Mouse (Mus musculus) right cerebral cortex, postnatal 4 days (tissue): Measurements from ENCODE around the gene Gramd2.
A peak's percentile ranks its signal among the peaks of the same experiment; 100 is the strongest.

Experiments used
- DNase-seq: peaks from one replicate; pipeline ENCODE4 v3.0.0-alpha.2; 2022

Gene Gramd2

DNA sequence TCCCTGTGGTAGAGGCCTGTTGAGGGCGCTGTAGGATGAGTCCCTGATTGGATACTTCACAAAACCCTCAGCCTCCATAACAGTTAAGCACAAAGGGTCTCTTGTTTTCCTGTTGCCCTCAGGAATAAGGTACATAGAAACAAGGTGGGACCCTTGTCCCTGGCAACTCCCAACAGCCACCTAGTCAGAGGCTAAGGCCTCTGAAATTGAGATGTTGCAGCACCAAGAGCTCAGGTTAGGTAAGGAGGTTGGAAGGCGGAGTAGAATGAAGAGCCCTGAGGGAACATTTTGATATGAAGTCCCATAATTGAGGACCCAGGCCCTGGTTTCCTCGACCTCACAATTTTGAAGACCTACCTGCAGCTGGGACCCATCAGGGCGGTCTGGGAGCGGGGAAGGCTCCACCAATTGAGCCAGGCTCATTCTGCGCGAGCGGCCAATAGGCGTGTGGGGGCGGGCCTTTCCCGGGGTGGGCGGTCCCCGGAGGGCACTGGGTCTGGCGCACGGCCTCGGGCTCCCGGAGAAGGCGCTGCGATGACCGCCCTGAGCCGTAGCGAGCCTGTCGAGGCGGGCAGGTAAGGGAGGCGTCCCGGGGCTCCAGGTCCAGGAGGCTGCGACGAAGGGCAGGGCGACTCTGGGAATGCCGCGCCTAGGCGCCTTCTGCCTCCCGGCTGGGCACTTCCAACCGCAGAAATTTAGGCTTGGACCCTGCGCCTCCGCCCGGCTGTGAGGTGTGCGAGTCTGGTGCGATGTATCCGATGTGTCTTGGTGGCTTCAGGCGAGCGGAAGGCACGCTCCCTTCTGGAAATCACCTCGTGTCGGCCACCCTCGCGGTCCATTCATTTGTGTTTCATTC is at the start of gene Gramd2:
TSS of gene Gramd2 (plus strand) at position 467 of the 856 bp plus-strand sequence.
- peak; percentile 88 for DNase-seq

DNA sequence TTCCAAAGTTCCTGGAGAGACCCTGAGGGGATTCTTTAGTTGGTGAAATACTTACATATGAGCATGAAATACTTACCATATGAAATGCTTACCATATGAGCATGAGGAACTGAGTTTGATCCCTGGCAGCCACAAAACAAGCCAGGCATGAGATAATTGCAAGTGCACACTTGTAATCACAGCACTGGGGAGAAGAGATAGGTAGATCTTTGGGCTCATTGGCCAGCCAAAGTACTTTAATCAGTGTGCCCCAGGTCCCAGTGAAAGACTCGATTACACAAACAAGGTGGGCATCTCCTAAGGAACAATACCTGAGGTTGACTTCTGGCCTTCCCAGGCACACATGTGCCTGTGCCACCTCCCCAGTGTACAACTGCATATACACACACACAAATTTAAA is 41.6 kb upstream of the Gramd2 start:
- DNase-seq: no peak

DNA sequence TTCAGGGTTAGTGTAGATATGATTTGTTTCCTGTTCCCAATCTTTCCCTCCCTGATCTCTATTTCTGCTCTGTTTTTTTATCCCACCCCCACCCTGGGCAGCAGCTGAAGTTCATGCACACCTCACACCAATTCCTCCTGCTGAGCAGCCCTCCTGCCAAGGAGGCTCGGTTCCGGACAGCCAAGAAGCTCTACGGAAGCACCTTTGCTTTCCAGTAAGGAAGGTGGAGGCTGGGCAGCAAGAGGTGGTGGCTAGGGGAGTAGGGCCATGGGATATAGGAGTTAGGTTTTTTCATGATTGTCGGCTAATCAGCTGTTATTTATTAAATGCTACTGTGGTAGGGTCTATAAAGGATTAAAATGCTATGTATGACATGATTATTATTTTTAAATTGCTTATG is 40.0 kb upstream of the Gramd2 start:
- DNase-seq: no peak

DNA sequence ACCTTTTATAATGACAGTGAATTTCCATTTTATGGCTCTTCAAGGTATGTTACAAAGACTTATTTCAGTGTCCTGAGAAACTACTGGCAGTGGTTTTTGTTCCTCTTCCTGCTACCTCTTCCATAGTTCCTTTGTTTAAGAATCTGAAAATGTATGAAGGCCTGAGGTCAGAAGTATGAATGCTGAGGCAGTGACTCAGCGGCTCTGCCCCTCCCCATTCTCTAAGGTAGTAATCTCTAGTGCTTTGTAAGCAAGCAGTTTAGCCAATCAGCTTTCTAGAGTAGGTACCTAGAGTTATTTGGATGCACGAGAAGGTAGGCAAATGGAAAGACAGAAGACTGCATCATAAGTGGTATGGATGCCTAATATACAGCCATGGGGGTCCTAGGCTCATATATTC is 38.6 kb upstream of the Gramd2 start:
- no peak for DNase-seq

DNA sequence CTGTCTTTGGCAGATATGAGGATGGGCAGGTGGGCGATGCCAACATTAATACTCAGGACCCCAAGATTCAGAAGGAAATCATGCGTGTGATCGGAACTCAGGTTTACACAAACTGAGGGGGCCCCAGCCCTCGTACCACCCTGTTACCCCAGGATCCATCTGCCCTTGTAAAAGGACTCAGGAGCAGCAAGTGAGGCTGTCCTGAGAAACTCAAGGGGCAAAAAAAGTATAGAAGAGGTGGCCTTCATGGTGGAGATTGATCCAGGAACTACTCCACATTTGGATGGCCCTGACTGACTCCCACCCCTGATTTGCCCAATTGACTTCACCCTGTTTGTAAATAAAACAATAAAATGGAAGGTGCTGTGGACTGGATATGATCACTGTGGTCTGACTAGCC is 30.0 kb upstream of the Gramd2 start:
- DNase-seq: no peak

DNA sequence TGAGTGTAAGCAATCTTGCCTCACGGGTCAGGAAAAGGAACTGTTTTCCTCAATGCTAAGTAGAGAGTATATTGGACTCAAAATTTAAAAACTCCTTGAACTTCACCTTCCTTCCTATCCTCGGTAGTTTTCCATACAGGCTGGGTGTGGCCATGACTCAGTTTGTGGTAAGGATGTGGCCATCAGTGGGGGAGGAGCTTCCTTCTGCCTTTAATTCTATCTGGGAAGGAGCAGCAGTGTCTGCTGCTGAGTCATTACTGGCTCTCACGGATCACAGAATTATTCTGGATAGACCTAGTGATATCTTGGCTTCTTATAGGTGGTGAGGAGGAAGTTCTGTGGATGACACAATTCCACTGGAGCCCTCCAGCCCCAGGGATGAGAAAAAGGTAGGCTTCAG is 26.6 kb upstream of the Gramd2 start:
- no peak for DNase-seq

DNA sequence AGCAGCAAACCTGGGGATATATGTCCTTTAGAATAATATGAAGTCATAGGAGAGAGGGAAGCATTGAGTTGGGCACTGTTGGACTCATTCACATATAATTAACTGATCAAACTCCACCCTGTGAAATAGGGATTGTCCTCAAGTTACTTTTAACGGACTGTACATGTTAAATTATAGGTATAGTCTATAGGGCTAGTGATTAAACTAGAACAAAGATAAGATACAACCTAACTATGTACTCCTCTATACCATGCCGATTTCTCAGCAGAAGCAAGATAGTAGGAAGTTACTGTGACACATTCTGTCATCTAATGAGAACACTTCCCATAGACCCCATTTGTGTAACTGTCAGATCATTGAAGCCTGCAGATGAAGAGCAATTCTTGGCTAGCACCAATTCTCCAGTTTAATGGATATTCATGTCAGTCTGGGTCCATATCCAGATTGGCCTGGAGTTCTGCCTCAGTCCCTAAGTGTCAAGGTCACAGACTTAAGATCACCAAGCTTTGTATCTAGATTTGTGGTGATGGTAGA is 25.4 kb upstream of the Gramd2 start:
- DNase-seq: no peak

DNA sequence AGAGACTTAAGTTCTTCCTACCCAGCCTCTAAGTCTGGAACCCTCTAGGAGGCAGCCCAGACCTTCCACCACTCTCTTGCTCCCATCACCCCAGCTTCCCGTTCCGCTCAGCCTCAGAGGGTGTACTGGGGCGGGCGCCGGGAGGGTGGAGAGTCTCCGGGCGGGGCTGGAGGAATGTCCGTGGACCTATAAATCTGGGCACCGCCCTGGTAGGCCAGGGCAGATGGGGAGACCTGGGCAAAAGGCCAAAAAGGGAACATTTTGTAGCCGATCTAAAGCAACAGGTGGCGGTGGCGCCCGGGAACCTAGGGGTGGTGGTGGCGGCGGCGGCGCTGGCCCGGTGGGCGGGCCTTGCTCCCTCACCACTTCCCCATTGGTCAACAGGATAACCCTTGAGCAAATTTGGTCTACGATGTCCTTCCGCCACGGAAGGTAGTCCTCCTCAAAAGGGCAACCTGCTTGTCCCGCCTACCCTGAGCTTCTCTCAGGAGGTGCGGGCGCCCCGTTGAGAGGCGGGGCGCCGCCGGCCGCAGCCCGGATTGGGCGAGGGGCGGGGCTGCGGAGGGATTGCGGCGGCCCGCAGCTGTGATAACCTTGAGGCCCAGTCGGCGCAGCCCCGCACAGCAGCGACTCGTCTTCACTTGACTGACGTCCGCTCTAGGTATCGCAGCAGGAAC is 23.8 kb upstream of the Gramd2 start, which contains the start of gene Pkm:
TSS of gene Pkm (plus strand) at position 411 of the 677 bp plus-strand sequence.
- peak; percentile 90 for DNase-seq

DNA sequence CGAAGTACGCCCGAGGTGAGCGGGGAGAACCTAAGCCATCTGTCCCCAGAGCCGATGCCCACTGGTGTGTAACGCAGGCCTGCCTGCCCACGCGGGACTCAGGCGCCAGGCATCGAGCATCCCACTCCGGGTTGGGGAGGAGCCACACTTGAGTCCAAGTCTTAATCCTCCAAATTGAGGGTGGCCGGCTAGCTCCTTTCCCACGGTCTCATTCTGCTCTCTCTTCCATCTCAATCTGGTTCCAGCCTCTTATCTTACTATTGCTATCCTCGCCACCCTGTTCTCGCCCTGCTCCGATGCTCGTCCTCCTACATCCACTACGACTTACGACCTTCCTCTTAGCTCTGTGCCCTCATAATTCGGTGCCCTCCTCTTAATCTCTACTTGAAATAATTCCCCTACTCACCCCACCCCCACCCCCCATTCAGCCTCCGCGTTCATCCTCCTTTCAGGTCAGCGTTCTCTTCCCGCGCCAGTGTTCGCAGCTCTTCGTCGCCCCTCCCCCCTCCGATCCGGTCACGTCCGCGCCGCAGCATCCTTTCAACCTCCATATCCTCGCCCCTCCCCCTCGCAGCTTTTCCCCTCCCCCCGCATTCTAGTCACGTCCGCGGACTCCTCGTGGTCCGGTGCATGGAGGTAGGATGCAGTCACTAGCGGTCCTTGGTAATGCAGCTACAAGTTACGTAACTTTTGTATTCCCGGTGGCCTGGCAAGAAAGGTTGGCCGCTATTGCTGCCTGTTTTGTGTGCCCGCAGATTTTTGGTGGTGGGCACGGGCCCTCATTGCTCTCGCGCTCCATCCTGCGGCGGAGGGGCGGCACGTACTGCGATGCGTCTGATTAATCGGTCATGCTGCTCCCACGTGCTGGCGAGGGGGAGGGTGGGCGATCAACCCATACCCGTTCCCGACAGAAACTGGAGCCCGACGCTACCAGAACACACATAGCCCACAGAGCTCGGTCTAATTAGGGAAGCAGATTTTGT is 23.0 kb upstream of the Gramd2 start:
- peak; percentile 91 for DNase-seq

DNA sequence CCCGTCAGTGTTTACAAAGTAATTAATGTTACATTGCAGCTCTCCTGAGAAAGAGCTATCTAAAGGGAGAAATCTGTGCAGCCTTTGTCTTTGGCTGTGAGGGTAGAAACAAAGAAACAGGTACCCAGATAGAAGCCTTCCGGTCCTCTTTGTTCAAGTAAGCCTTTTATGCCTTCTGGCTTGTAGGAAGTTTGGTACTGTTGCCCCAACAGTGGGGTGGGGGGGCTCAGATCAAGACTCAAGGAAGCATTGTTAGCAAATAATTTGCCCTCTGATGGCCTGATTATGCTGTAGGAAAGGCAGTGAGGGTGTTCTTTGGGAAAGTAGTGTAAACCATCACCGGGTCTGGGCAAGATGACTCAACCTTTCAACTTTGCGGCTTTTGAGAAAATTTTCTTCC is 21.8 kb upstream of the Gramd2 start:
- DNase-seq: no peak

DNA sequence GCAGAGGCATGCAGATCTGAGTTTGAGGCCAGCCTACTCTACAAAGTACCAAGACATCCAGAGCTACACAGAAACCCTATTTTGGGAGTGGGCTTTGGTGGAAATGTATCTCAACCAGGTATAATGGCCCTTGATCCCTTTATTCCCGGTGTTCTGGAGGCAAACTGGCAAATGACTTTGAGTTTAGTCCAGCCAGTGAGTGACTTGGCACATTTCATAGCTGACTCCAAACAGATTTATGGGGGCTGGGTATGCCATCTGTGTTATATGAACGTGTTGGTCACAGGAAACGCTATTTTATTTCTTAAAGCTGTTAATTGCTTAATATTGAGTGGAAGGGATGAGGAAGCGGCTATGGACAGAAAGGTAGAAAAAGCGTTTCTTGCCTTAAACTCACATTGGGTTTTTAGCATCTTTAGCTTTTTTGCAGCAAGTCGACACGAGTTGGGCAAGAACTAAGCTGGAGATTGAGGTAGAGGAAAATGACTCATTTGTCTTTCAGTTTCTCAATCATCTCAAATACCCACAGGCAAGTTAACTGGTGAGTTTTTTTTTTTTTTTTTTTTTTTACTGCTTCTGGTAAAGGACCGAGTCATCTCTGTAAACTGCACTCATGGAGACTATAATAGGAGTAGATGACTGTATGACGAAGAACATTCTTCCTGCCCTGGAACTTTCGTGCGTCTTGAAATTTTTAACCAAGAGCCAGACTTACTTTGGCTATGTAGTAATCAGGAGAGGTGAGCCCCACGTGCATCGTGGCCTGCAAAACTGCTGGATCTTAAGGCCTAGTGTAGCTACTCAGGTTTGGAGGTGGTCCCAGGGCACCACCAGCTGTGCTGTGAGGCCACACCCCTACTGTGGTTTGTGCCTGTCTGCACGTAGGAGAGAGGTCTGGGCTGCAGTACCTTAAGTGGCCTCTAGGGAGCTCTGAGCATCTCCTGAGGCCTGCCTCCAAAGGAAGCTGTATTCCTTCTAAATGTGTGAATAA is 20.6 kb upstream of the Gramd2 start:
- peak; percentile 76 for DNase-seq

DNA sequence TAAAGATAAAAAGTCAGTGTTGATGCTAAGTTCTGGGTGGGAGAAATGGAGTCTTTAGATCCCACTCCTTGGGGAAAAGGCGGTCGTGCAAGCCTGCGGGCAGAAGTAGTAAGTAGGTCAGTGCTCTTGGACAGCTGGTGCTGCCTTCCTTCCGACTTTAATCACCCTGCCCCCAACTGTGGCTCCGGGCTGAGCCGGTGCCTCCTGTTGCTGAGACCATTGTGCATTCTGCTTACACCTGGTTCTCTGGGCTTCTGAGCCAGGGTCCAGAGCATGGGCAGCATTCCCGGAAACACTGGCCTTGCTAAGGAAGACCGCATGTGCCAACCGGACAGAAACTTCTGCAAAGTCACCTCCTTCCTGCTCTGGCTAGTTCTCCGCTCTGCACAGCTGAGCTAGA is 19.5 kb upstream of the Gramd2 start:
- DNase-seq: no peak

DNA sequence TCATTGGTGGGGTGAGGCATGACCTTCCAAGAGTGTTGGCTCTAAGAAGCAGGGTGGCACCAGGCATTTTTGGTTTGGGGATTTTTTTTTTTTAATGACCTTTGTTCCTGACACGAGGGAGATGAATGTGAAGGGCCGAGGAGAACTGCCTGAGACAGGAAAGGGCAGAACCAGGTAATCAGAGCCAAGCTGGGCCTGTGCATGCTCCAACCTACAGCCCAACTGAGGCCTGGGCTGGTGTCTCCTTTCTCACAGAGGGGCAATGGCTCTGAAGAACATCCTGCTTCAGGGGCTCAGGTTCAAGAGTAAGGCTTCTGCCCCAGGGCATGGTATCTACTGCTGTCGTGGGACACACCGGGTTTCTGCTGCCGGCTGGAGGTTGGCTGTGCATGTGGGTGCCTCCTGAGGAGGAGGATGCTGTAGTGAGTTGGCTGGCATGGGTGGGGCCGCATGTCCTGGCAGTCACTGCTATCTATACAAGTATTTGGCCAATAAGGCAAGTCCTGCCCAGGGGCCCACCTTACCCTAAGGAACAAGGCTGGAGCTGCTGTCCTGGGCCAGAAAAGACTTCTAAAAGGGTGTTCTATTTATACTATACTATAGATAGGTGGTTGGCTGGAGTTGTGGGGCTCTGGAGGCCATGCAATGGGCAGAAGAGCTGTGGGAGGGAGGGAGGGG is 18.5 kb upstream of the Gramd2 start:
- no peak for DNase-seq

DNA sequence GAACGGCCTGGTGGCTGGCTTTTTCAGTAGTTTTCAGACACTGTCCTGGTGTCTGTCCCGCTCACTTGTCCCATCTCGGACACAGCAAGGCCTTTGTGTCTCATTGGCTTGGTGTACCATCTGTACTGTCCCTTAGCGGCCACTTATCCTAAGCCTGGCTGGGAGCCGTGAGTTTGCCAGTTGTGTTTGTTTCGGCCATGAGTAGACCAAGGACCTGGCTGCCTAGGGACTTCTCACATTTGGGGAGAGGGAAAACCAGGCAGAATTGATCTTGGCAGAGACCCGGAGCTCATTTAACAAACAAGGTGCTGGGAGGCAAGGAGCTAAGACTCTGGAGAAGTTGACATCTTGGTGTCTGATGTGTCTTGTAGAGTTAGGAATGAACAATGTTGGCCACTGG is 16.7 kb upstream of the Gramd2 start:
- no peak for DNase-seq

DNA sequence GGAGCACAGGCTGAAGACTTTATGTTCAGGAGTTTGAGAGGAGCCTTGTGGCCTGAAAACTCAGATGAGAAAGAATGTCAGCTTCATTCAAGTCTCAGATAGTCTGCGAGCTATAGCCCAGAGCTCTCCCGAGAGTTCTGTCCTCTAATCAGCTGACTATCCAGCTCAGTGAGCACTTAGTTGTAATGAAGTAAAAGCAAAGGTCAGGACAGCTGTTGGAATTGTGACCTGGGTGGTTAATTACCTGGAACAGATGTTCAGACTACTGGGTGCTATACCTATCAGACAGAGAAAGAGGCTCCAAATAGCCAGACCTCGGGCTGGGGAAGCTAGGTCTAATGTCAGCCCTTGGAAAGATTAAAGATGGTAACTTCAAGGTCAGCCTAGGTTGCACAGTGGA is 16.0 kb upstream of the Gramd2 start:
- no peak for DNase-seq

DNA sequence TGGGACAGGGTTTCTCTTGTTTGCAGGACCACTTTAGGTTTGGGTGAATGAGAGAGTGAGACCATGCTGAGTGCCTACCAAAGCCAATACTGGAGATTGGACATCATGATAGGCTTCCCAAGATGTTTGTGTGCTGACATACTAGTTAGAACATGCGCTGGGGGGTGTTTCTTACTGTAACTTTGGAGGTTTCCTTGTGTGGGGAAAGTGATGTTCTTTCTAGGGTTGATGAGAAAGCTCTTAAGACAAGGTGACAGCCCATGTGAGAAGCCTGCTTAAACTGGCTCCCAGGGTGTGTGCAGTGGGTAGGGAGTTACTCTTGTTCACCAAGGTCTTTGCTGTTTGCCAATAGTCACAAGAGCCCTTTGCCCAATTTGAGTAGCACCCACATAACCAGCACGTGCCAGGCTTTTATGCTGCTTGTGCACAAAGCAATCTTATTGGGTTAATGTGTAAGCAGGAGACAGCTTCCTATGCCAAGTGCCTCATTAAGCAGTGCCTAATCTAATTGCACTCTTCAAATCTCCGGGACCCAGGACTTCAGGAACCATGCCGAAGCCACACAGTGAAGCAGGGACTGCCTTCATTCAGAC is 15.2 kb upstream of the Gramd2 start:
- no peak for DNase-seq

DNA sequence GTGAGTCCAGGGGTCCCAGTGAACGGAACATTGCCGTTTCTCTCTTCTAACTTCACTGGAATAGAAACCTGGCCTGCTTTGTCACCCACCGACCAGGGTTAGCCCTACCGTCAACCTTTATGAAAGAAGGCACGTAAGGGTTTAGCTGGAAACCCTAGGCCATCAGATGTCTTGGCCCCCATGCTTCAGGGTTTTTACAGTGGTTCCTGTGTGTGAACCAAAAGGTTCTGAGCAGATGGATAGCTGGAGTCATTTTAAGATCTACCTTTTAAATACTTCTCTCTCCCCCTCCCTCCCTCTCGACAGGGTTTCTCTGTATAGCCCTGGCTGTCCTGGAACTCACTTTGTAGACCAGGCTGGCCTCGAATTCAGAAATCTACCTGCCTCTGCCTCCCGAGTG is 13.9 kb upstream of the Gramd2 start:
- no peak for DNase-seq

DNA sequence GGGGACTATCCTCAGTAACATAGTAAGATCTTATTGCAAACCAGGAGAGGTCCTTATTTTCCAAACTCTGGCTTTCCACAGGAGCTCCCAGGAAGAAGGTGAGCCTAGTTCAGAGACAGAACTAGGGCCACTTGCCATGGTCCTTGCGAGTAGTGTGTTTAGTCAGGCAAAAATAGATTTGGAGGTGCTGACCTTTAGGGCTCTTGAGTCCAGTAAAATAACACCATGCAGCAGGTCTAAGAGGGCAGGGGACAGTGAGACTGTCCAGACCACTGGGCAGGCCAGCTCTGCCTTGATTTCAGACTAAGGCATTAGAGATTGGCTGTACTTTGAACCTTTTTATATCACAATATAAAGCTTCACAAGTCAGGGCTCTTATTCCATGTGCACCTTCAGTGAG is 13.1 kb upstream of the Gramd2 start:
- DNase-seq: no peak

DNA sequence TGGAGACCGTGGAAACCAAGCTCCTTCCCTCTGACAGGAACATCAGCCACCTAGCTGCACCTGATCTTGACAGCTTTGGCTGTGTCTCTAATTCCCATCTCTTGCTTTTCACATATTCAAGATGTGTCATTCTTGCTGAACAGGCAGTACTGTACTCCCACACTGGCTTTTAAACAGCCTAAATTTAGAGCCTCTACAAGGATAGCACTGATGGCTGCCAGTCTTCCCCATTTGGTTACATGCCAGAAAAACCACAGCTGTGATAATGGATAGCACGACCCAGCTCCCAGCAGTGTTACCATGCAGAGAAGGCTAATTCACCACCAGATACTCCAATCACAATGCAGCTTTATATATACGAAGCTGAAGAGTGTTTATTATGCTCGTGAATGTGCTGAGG is 12.7 kb upstream of the Gramd2 start:
- DNase-seq: no peak

DNA sequence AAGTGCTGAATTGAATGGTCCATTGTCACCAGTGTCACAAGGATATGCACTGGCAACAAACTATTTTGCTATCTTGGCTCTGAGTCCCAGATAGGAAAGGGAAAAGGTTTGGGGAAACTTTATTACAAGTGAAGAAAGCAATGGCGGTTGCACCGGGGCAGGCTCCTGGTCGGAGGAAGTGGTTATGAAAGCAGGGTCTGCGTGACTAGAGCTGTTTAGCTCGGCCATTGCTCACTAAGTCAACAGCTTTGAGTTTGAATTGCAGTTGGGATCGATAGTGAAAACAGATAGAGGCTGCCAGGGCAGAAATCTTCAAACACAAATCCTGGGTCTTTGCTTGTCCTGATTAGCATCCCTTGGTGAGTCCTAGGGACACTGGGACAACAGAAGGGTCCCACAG is 12.0 kb upstream of the Gramd2 start:
- DNase-seq: no peak

DNA sequence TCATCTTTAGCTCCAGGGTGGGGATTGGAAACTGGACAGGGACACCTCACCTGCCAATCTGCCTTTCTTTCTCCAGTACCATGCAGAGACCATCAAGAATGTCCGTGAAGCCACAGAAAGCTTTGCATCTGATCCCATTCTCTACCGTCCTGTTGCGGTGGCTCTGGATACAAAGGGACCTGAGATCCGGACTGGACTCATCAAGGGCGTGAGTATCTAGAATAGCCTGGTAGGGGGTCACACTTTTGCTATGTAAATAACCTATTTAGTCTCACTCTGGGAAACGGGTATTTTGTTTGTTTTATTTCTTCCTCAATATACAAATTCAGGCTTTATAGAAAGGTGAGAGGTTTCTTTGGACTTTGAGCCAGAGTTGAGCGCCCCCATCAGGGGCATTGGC is 11.5 kb upstream of the Gramd2 start:
- DNase-seq: no peak
